Mouse (Mus musculus) cerebellum, adult (tissue): ENCODE results near the gene Tmem52b.

Experiments
- ATAC-seq: cut with Nextera tagmentation; 2 replicates; pipeline ENCODE4 v1.9.2; 2017; ENCODE audit warnings: mild to moderate bottlenecking, moderate library complexity, mixed read lengths; ENCODE audit not compliant: insufficient number of reproducible peaks, low FRiP score, low TSS enrichment

Tmem52b gene

GRCm38 (mm10) chr6:129529605-129530004 lies 17.2 kb downstream of the Tmem52b start:
- no peak for ATAC-seq

GRCm38 (mm10) chr6:129530261-129530660 lies 17.9 kb downstream of the Tmem52b start:
- ATAC-seq: no peak

- ATAC-seq: peak; percentile 36; the same call in 1 of the 2 replicates
These were observed 20.2 kb downstream of the Tmem52b start for GRCm38 (mm10) chr6:129532556-129532941.

GRCm38 (mm10) chr6:129532942-129533860 lies 20.8 kb downstream of the Tmem52b start, which contains the start of gene Gabarapl1:
Gabarapl1 (plus strand) TSS chr6:129533160.
- peak; percentile 80 for ATAC-seq

- peak; percentile 26; the same call in 1 of the 2 replicates for ATAC-seq
These were observed 21.7 kb downstream of the Tmem52b start for GRCm38 (mm10) chr6:129534057-129534456.

- no peak for ATAC-seq
These were observed 22.4 kb downstream of the Tmem52b start for GRCm38 (mm10) chr6:129534627-129535190.

GRCm38 (mm10) chr6:129535723-129536122 lies 23.4 kb downstream of the Tmem52b start:
- ATAC-seq: no peak

GRCm38 (mm10) chr6:129538555-129538954 lies 26.2 kb downstream of the Tmem52b start:
- no peak for ATAC-seq

GRCm38 (mm10) chr6:129541931-129542330 lies 29.6 kb downstream of the Tmem52b start:
- ATAC-seq: no peak

- peak; percentile 38; the same call in 1 of the 2 replicates for ATAC-seq
These were observed 30.2 kb downstream of the Tmem52b start for GRCm38 (mm10) chr6:129542540-129542939.

- peak; percentile 81 for ATAC-seq
These were observed 31.6 kb downstream of the Tmem52b start for GRCm38 (mm10) chr6:129543709-129544606.

GRCm38 (mm10) chr6:129547277-129547676 lies 34.9 kb downstream of the Tmem52b start:
- no peak for ATAC-seq

GRCm38 (mm10) chr6:129548009-129548408 lies 35.7 kb downstream of the Tmem52b start:
- no peak for ATAC-seq

- no peak for ATAC-seq
These were observed 45.1 kb downstream of the Tmem52b start for GRCm38 (mm10) chr6:129557298-129558023.

- peak; percentile 91 for ATAC-seq
These were observed 46.7 kb downstream of the Tmem52b start for GRCm38 (mm10) chr6:129558946-129559640.

- ATAC-seq: 0 out of 2 replicates have a peak, but pooled peaks have one; percentile 26
These were observed 47.3 kb downstream of the Tmem52b start for GRCm38 (mm10) chr6:129559641-129560027.

GRCm38 (mm10) chr6:129565257-129565656 lies 52.9 kb downstream of the Tmem52b start:
- ATAC-seq: no peak
